Mouse (Mus musculus) MEL (cell line): ENCODE measurements around the gene Ncapd2.

Experiments used
- CHD1 ChIP-seq: IDR thresholded peaks from 2 replicates; pipeline ENCODE4 v1.6.1; 2012; ENCODE audit warnings: low read depth, mild to moderate bottlenecking, inconsistent platforms, low read length, improper control_type of control experiment
- CTCF ChIP-seq, 3 experiments: IDR thresholded peaks in 2 of 3; conservative IDR thresholded peaks in 1 of 3; 2 replicates each; pipeline ENCODE4 v1.5.1; 2011 to 2012; ENCODE audit warnings: low read length in 3 of 3, low read depth in 2 of 3, mild to moderate bottlenecking in 2 of 3, improper control_type of control experiment in 1 of 3, inconsistent platforms in 1 of 3, mixed read lengths in 1 of 3, moderate library complexity in 1 of 3; ENCODE audit not compliant: control insufficient read depth in 1 of 3, insufficient read depth in 1 of 3, poor library complexity in 1 of 3, severe bottlenecking in 1 of 3
- E2F4 ChIP-seq: IDR thresholded peaks from 2 replicates; pipeline ENCODE4 v1.6.1; 2011; ENCODE audit warnings: low read depth, low read length, improper control_type of control experiment, borderline replicate concordance
- EP300 ChIP-seq, 2 experiments: IDR thresholded peaks; 2 replicates each; pipeline ENCODE4 v1.6.1; 2011; ENCODE audit warnings: improper control_type of control experiment in 2 of 2, low read length in 2 of 2, low read depth in 1 of 2, mild to moderate bottlenecking in 1 of 2
- ETS1 ChIP-seq: IDR thresholded peaks from 2 replicates; pipeline ENCODE4 v1.6.1; 2012; ENCODE audit warnings: low read depth, mild to moderate bottlenecking, inconsistent platforms, low read length, improper control_type of control experiment, moderate library complexity
- GATA1 ChIP-seq: IDR thresholded peaks from 2 replicates; pipeline ENCODE4 v1.6.1; 2011; ENCODE audit warnings: low read depth, low read length, improper control_type of control experiment
- MAFK ChIP-seq: IDR thresholded peaks from 2 replicates; pipeline ENCODE4 v1.6.1; 2011; ENCODE audit warnings: low read depth, mild to moderate bottlenecking, low read length, improper control_type of control experiment, borderline replicate concordance
- MEF2A ChIP-seq: IDR thresholded peaks from 2 replicates; pipeline ENCODE4 v1.6.1; 2014; ENCODE audit warnings: low read depth, mild to moderate bottlenecking, inconsistent platforms, low read length, improper control_type of control experiment; ENCODE audit not compliant: poor library complexity, insufficient replicate concordance, severe bottlenecking; ENCODE audit errors: extremely low read depth
- POLR2A ChIP-seq, 2 experiments: IDR thresholded peaks; 2 replicates each; pipeline ENCODE4 v1.6.1; 2011 to 2012; ENCODE audit warnings: low read length in 2 of 2, mild to moderate bottlenecking in 2 of 2, control low read depth in 1 of 2, improper control_type of control experiment in 1 of 2, low read depth in 1 of 2, moderate library complexity in 1 of 2; ENCODE audit not compliant: control insufficient read depth in 1 of 2, insufficient read depth in 1 of 2, poor library complexity in 1 of 2
- RCOR1 ChIP-seq: IDR thresholded peaks from 2 replicates; pipeline ENCODE4 v1.6.1; 2012; ENCODE audit warnings: low read depth, mild to moderate bottlenecking, inconsistent platforms, low read length, improper control_type of control experiment
- TAL1 ChIP-seq: IDR thresholded peaks from 2 replicates; pipeline ENCODE4 v1.6.1; 2012; ENCODE audit warnings: mild to moderate bottlenecking, inconsistent platforms, low read length, moderate library complexity, mixed read lengths
- TBP ChIP-seq: IDR thresholded peaks from 2 replicates; pipeline ENCODE4 v1.8.0; 2011; ENCODE audit warnings: low read depth, low read length, improper control_type of control experiment
- ZKSCAN1 ChIP-seq: IDR thresholded peaks from 2 replicates; pipeline ENCODE4 v1.6.1; 2012; ENCODE audit warnings: low read depth, mild to moderate bottlenecking, inconsistent platforms, low read length, improper control_type of control experiment, moderate library complexity
- ZNF384 ChIP-seq: IDR thresholded peaks from 2 replicates; pipeline ENCODE4 v1.6.1; 2012; ENCODE audit warnings: low read depth, mild to moderate bottlenecking, inconsistent platforms, low read length, improper control_type of control experiment

DNA sequence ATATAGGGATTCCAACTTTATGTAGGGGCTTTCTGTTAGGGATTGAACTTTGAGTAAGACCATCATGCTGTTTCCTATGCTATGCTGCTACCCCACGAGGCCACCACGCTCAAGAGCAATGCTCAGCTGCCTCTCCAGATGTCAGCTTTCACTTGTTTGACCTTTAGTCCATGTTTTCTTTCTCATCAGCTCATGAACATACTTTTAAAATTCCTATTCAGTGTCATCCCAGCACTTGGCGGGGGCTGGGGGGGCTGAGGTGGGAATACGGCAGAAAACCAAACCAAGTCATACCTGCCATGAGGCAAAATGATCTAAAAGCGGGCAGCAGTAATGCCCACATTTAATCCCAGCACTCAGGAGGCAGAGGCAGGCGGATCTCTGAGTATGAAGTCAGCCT lies 21.6 kb upstream of the Ncapd2 start:
- TF ChIP-seq ZNF384 (no peak), GATA1 (no peak), POLR2A (IDR thresholded peaks at IDR 0.05; ENCODE audit: control insufficient read depth in 1 of 2, insufficient read depth in 1 of 2, low read depth in 1 of 2, low read length in 2 of 2, poor library complexity in 1 of 2) (no peak), CHD1 (no peak), E2F4 (no peak), EP300 (IDR thresholded peaks at IDR 0.05; ENCODE audit: low read depth in 1 of 2, low read length in 2 of 2) (no peak), ZKSCAN1 (no peak), CTCF (IDR thresholded peaks at IDR 0.05 in 2 of 3, conservative IDR thresholded peaks at IDR 0.05 in 1 of 3; ENCODE audit: control insufficient read depth in 1 of 3, insufficient read depth in 1 of 3, low read depth in 2 of 3, low read length in 3 of 3, poor library complexity in 1 of 3, severe bottlenecking in 1 of 3) (no peak), TAL1 (no peak), RCOR1 (no peak), MAFK (no peak), TBP (no peak), MEF2A (no peak), ETS1 (no peak)
